Mouse (Mus musculus) neutrophil, adult 83 days (primary cell): ENCODE measurements around the gene Fancc. TPM values are rescaled to one million over a fixed set of nuclear protein-coding genes. Genes with fewer than 3 reads are reported as not detected.

Experiments used
- total RNA-seq, 2 experiments: library from RNA; stranded (reverse); gene quantifications; one replicate each; pipeline ENCODE4 v1.2.4; 2023

Fancc gene
- total RNA-seq, result 10 to 100 TPM in 1 of 2 experiments, 1 to 10 TPM in 1; 10.0 to 10.9 TPM

DNA sequence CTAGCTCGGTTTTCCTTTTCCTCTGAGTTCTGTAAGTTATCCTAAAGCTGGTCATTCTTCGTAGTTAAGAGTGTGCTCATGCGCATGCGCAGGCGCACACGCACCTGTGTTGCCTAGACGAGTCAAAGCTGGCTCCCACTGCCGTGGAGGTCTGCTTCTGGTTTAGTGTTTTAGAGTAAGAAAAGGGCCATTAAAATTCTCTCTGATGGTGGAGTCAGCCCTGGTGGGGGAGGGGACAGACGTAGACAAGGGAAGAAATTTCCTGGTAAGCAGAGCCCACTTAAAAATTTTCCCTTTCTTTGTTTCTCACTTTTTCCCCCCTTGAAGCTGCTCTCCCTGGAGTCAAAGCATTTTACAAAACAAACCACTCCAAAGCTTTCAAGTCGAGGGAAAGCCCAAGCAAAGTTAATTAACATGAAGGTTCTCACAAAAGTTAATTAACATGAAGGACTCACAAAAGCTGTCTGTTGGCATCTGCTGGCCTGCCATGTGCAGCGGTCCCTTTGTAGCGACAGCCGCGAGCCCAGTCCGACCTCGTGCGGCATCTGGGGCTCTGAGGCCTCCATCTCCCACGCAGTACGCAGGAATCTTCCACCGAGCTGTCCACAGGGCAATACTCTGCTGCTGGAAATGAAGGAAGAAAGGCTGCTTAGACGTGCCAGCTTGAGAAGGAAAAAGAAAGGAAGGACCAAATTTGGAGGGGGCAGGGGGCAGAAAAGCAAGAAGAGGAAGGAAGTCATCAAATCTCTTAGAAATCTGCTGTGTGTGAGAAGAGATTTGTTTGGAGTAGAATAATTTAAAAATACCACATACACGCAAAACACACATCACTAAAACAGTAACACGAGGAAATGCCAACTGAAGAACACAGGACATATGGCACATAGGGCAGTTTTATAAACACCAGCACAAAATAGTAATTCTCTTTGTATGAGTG lies at the start of gene Fancc:
Gene Fancc, minus strand, starts transcription at position 633 of the 937 bp plus-strand sequence.

Other genes starting within 250 kb of the Fancc start
- gene Ptch1, start 76.3 kb upstream of the Fancc start, total RNA-seq, result 1 to 10 TPM; 2.8 to 4.5 TPM